Mouse (Mus musculus) MEL (cell line): ENCODE measurements at regions not wholly inside any gene's neighbourhood (a gene's known extent, or its start where the extent isn't known, plus 50 kb on each side); places are given as distances from the start of the nearest gene placed in this dataset.

ENCODE experiments used
- DNase-seq: peaks from one replicate; pipeline ENCODE4 v3.0.0; 2011; ENCODE audit warnings: low read depth, low spot score
- H3K27ac ChIP-seq: 2 replicates; pipeline ENCODE4 v1.5.1; 2012; ENCODE audit warnings: low read depth, mild to moderate bottlenecking, control low read depth, low read length, moderate library complexity; ENCODE audit not compliant: control insufficient read depth
- H3K27me3 ChIP-seq, 2 experiments: fragments of 150-350 bp in 1 of 2; sonication (generic) in 1 of 2; 2 replicates each; pipeline ENCODE4 v1.6.1; 2012; ENCODE audit warnings: low read length in 2 of 2, mild to moderate bottlenecking in 2 of 2, improper control_type of control experiment in 1 of 2, moderate library complexity in 1 of 2; ENCODE audit not compliant: insufficient read depth in 2 of 2, control insufficient read depth in 1 of 2
- H3K36me3 ChIP-seq, 2 experiments: 2 replicates each; pipeline ENCODE4 v1.6.1; 2012 to 2014; ENCODE audit warnings: low read length in 2 of 2, improper control_type of control experiment in 1 of 2, inconsistent platforms in 1 of 2, mild to moderate bottlenecking in 1 of 2; ENCODE audit not compliant: insufficient read depth in 2 of 2, control insufficient read depth in 1 of 2
- H3K4me1 ChIP-seq, 2 experiments: fragments of 150-350 bp in 1 of 2; sonication (generic) in 1 of 2; 2 replicates each; pipeline ENCODE4 v1.6.1; 2012; ENCODE audit warnings: low read length in 2 of 2, improper control_type of control experiment in 1 of 2, mild to moderate bottlenecking in 1 of 2; ENCODE audit not compliant: insufficient read depth in 2 of 2, control insufficient read depth in 1 of 2
- H3K4me3 ChIP-seq, 2 experiments: fragments of 150-350 bp in 1 of 2; sonication (generic) in 1 of 2; 2 replicates each; pipeline ENCODE4 v1.5.1; 2012; ENCODE audit warnings: low read depth in 2 of 2, low read length in 2 of 2, mild to moderate bottlenecking in 2 of 2, moderate library complexity in 2 of 2, control low read depth in 1 of 2, improper control_type of control experiment in 1 of 2; ENCODE audit not compliant: control insufficient read depth in 1 of 2, insufficient read depth in 1 of 2
- H3K79me2 ChIP-seq: 2 replicates; pipeline ENCODE4 v1.6.1; 2012; ENCODE audit warnings: mild to moderate bottlenecking, low read length, moderate library complexity; ENCODE audit not compliant: control insufficient read depth, poor library complexity, insufficient read depth
- H3K9ac ChIP-seq: 2 replicates; pipeline ENCODE4 v1.6.1; 2012; ENCODE audit warnings: low read depth, mild to moderate bottlenecking, control low read depth, low read length, moderate library complexity; ENCODE audit not compliant: control insufficient read depth, poor library complexity, severe bottlenecking
- H3K9me3 ChIP-seq: fragments of 150-350 bp; sonication (generic); replicated peaks from 2 replicates; pipeline ENCODE4 v1.6.1; 2012; ENCODE audit warnings: mild to moderate bottlenecking, low read length, improper control_type of control experiment, moderate library complexity; ENCODE audit not compliant: insufficient read depth
- CHD1 ChIP-seq: IDR thresholded peaks from 2 replicates; pipeline ENCODE4 v1.6.1; 2012; ENCODE audit warnings: low read depth, mild to moderate bottlenecking, inconsistent platforms, low read length, improper control_type of control experiment
- CTCF ChIP-seq, 3 experiments: IDR thresholded peaks in 2 of 3; conservative IDR thresholded peaks in 1 of 3; 2 replicates each; pipeline ENCODE4 v1.5.1; 2011 to 2012; ENCODE audit warnings: low read length in 3 of 3, low read depth in 2 of 3, mild to moderate bottlenecking in 2 of 3, improper control_type of control experiment in 1 of 3, inconsistent platforms in 1 of 3, mixed read lengths in 1 of 3, moderate library complexity in 1 of 3; ENCODE audit not compliant: control insufficient read depth in 1 of 3, insufficient read depth in 1 of 3, poor library complexity in 1 of 3, severe bottlenecking in 1 of 3
- E2F4 ChIP-seq: IDR thresholded peaks from 2 replicates; pipeline ENCODE4 v1.6.1; 2011; ENCODE audit warnings: low read depth, low read length, improper control_type of control experiment, borderline replicate concordance
- EP300 ChIP-seq, 2 experiments: IDR thresholded peaks; 2 replicates each; pipeline ENCODE4 v1.6.1; 2011; ENCODE audit warnings: improper control_type of control experiment in 2 of 2, low read length in 2 of 2, low read depth in 1 of 2, mild to moderate bottlenecking in 1 of 2
- GATA1 ChIP-seq: IDR thresholded peaks from 2 replicates; pipeline ENCODE4 v1.6.1; 2011; ENCODE audit warnings: low read depth, low read length, improper control_type of control experiment
- JUND ChIP-seq: IDR thresholded peaks from 2 replicates; pipeline ENCODE4 v1.6.1; 2011; ENCODE audit warnings: low read depth, mild to moderate bottlenecking, improper control_type of control experiment, low read length
- MXI1 ChIP-seq: IDR thresholded peaks from 2 replicates; pipeline ENCODE4 v1.6.1; 2011; ENCODE audit warnings: mild to moderate bottlenecking, low read depth, low read length, improper control_type of control experiment
- MYB ChIP-seq: IDR thresholded peaks from 2 replicates; pipeline ENCODE4 v1.6.1; 2011; ENCODE audit warnings: mild to moderate bottlenecking, low read depth, low read length, improper control_type of control experiment
- NELFE ChIP-seq: IDR thresholded peaks from 2 replicates; pipeline ENCODE4 v1.6.1; 2011; ENCODE audit warnings: low read depth, low read length, improper control_type of control experiment
- NRF1 ChIP-seq: IDR thresholded peaks from 2 replicates; pipeline ENCODE4 v1.6.1; 2014; ENCODE audit warnings: low read depth, mild to moderate bottlenecking, inconsistent platforms, low read length, improper control_type of control experiment, moderate library complexity; ENCODE audit not compliant: poor library complexity, insufficient read depth, severe bottlenecking
- POLR2A ChIP-seq, 2 experiments: IDR thresholded peaks; 2 replicates each; pipeline ENCODE4 v1.6.1; 2011 to 2012; ENCODE audit warnings: low read length in 2 of 2, mild to moderate bottlenecking in 2 of 2, control low read depth in 1 of 2, improper control_type of control experiment in 1 of 2, low read depth in 1 of 2, moderate library complexity in 1 of 2; ENCODE audit not compliant: control insufficient read depth in 1 of 2, insufficient read depth in 1 of 2, poor library complexity in 1 of 2
- POLR2AphosphoS2 ChIP-seq: IDR thresholded peaks from 2 replicates; pipeline ENCODE4 v1.6.1; 2011; ENCODE audit warnings: low read length, improper control_type of control experiment
- RAD21 ChIP-seq: IDR thresholded peaks from 2 replicates; pipeline ENCODE4 v1.6.1; 2011; ENCODE audit warnings: mild to moderate bottlenecking, low read depth, low read length, improper control_type of control experiment
- SIN3A ChIP-seq: IDR thresholded peaks from 2 replicates; pipeline ENCODE4 v1.6.1; 2012; ENCODE audit warnings: low read length, improper control_type of control experiment, inconsistent platforms
- TAL1 ChIP-seq: IDR thresholded peaks from 2 replicates; pipeline ENCODE4 v1.6.1; 2012; ENCODE audit warnings: mild to moderate bottlenecking, inconsistent platforms, low read length, moderate library complexity, mixed read lengths
- TBP ChIP-seq: IDR thresholded peaks from 2 replicates; pipeline ENCODE4 v1.8.0; 2011; ENCODE audit warnings: low read depth, low read length, improper control_type of control experiment
- UBTF ChIP-seq: IDR thresholded peaks from 2 replicates; pipeline ENCODE4 v1.6.1; 2012; ENCODE audit warnings: low read depth, mild to moderate bottlenecking, inconsistent platforms, low read length, improper control_type of control experiment, moderate library complexity, borderline replicate concordance; ENCODE audit not compliant: insufficient read depth
- ZC3H11A ChIP-seq: IDR thresholded peaks from 2 replicates; pipeline ENCODE4 v1.6.1; 2012; ENCODE audit warnings: low read depth, mild to moderate bottlenecking, inconsistent platforms, low read length, improper control_type of control experiment
- ZKSCAN1 ChIP-seq: IDR thresholded peaks from 2 replicates; pipeline ENCODE4 v1.6.1; 2012; ENCODE audit warnings: low read depth, mild to moderate bottlenecking, inconsistent platforms, low read length, improper control_type of control experiment, moderate library complexity
- ZMIZ1 ChIP-seq: IDR thresholded peaks from 2 replicates; pipeline ENCODE4 v1.6.1; 2012; ENCODE audit warnings: low read depth, mild to moderate bottlenecking, inconsistent platforms, low read length, improper control_type of control experiment, moderate library complexity

DNA sequence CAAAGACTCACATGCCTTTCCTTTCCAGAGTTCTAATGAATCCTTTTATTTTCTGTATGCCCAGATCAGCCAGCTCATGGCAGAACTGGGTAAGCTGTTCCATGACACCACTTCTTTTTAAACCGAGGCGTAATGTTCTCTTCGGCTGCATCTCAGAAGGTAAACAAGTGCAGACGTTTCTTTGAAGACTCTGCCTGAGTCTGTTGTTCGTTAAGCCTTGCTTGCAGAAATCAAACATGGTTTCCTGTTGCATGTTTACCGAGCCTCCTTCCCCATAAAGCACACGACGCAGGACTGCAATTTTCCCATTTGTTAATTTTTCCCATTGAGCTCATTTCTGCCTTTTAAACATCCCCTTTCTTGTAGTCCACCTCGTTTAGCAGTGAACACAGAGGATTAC, 106.6 kb upstream of the Arglu1 start:
- DNase-seq: no peak
- Histone ChIP-seq H3K9me3 (no peaks in the 10 kb centered on the region), H3K4me1 (no peaks in the 10 kb centered on the region), H3K4me3 (no peak overlapping the region), H3K27me3 (no peaks in the 10 kb centered on the region), H3K79me2 (no peaks in the 10 kb centered on the region), H3K27ac (no peak overlapping the region), H3K9ac (no peak overlapping the region), H3K36me3 (no peaks in the 10 kb centered on the region)
- TF ChIP-seq CTCF (IDR thresholded peaks at IDR 0.05 in 2 of 3, conservative IDR thresholded peaks at IDR 0.05 in 1 of 3; ENCODE audit: control insufficient read depth in 1 of 3, insufficient read depth in 1 of 3, low read depth in 2 of 3, low read length in 3 of 3, poor library complexity in 1 of 3, severe bottlenecking in 1 of 3) (no peak), UBTF (no peak), POLR2AphosphoS2 (no peak), MXI1 (no peak), TAL1 (no peak), ZC3H11A (no peak)

- no peaks in the 10 kb centered on the region for H3K27me3 ChIP-seq
- no peaks in the 10 kb centered on the region for H3K4me1 ChIP-seq
- H3K79me2 ChIP-seq: no peaks in the 10 kb centered on the region
- TF ChIP-seq MYB (no peak), ZMIZ1 (no peak), TBP (no peak), RAD21 (no peak), EP300 (IDR thresholded peaks at IDR 0.05; ENCODE audit: low read depth in 1 of 2, low read length in 2 of 2) (no peak), ZKSCAN1 (no peak), JUND (no peak), NRF1 (no peak), E2F4 (no peak), NELFE (no peak), MXI1 (no peak), SIN3A (no peak), POLR2A (IDR thresholded peaks at IDR 0.05; ENCODE audit: control insufficient read depth in 1 of 2, insufficient read depth in 1 of 2, low read depth in 1 of 2, low read length in 2 of 2, poor library complexity in 1 of 2) (no peak), GATA1 (no peak), POLR2AphosphoS2 (no peak), CHD1 (no peak)
- no peak overlapping the region for H3K9ac ChIP-seq
- no peak for DNase-seq
- no peaks in the 10 kb centered on the region for H3K36me3 ChIP-seq
- H3K4me3 ChIP-seq: no peak overlapping the region
- no peaks in the 10 kb centered on the region for H3K9me3 ChIP-seq
- H3K27ac ChIP-seq: no peak overlapping the region
Observed at GRCm38 (mm10) chr8:8794711-8795110, 104.4 kb upstream of the Arglu1 start.
